Mouse (Mus musculus) retina, postnatal 1 day (tissue): ENCODE measurements around the gene Lsm4.

Source experiments
- DNase-seq: peaks from one replicate; pipeline ENCODE4 v3.0.0-alpha.2; 2012

Gene Lsm4

DNA sequence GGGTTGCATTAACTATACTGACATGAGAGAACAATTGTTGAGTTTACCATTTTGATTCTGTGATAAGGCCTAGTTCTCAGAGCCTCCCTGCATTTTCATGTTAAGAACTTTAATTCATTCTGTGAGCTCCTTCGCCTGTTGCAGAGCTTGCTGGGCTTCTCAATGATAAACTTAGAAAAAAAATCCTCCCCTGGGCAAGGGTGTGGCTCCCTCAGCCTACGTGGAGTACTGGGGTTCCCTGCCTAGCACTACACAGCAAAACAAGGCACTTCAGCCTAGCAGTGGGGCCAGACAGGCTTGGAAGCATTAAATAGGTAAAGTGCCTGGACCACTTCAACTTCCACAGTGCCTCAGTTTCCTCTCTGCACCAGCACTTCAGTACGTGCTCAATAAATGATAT lies 8.4 kb downstream of the Lsm4 start:
- DNase-seq, result no peak

DNA sequence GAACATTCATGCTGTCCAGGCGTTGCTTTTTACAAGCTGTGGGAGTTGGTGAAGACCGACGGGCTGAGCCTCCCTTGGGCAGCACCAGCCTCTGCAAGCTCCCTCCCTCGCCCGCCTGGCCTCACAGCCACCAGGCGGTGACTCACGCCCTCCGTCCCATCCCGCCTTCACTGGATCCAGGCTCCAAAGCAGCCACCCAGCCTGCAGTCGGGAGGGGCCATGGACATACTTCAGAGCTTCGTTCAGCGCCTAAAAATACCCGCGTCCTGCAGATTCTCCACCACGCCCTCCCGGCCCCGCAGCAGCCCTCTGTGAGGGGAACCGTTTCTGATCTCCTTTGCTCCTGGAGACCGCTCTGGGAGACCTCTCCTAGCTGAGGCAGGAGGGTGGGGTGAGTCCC lies 9.1 kb downstream of the Lsm4 start:
- no peak for DNase-seq

DNA sequence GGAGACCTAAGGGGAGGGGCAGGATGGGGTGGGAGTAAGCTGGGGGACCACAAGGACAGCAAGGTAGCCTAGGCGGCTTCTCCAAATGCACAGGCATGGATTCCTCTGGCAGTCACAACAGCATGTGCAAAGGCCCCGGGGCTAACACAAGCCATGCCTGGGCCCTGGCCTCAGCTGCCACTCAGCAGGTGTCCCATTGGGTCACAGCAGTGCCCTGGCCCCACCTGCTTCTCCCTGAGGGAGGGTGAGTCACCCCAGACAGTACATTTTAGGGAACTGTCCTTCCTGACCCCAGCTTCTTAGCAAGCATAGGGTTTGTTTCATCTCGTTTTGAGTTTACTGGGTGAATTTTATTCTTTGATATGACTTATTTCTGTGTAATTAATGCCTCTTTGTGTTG lies 9.6 kb downstream of the Lsm4 start:
- DNase-seq, result no peak

DNA sequence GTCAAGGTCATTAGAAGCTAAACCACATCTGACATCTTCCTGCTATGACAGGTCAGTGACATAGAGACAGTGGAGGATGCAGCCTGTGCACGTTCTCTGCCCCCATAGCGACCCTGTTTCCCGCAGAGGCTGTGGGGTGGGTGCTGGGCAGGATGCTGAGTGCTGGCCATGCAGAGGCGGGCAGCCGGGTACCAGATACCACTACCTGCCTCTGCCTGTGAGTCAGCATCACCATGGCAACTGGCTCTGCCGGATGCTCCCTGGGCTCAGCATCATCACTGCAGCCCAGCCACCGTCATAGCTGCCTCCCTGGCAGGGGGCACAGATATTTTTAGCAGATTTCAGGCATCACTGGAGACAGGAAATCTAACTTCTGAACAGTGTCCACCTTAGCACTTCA lies 11.2 kb downstream of the Lsm4 start:
- DNase-seq, result no peak

DNA sequence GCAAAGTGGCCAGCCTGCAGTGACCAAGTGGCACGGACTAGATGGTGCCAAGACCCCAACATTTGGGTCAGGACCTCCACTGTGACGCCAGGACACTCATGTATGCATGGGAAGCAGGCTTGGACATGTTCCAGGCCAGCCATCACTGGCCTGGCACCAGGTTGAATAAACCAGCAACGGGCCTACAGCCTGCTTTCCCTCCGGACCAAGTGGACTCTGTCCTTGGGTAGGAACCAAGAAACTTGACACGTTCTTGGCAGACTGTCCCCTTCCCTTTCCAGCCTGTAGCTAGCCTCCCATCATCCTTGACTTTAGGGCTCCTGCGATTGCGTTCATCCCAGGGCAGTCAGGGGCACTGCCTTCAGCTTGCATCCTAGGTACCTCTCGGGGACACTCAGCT lies 14.5 kb downstream of the Lsm4 start:
- no peak for DNase-seq

DNA sequence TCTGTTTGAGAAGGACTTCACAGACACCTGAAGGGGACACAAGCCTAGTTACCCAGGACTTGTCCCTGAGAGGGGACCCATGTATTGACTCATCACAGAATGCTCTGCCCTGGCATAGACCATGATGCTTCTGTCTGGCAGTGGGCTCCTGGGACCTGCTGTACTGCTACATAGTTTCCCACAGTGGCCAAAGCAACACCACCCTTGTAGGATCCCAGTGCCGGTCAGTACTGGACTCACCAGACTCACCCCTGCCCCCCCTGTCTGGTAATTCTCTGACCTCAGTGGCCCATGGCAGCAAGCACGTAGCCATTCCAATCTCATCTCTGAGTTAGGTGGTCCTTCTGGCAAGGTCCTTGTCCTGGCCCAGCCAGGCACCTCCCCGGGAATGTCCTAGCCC lies 15.1 kb downstream of the Lsm4 start:
- no peak for DNase-seq

DNA sequence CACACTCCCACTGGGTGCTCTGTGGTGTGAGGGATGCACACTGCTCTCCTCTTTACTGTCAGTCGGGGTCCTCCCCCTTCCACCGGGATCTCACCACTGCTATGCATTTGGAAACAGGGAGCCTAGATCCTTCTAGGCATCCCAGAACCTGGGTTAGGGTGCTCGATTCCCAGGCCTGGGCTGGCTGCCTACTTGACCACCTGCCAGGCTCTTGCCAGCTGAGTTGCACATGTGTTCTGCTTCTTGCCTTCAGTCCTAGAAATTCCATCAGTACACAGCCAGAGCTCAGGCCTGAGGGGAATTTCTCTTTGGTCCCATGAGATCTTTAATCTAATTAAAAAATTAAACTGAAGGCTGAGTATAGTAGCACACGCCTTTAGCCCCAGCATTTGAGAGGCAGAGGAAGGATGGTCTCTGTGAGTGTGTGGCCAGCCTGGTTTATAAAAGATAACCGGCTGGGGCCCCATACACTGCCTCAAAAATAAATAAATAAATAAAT lies 16.9 kb downstream of the Lsm4 start:
- no peak for DNase-seq

DNA sequence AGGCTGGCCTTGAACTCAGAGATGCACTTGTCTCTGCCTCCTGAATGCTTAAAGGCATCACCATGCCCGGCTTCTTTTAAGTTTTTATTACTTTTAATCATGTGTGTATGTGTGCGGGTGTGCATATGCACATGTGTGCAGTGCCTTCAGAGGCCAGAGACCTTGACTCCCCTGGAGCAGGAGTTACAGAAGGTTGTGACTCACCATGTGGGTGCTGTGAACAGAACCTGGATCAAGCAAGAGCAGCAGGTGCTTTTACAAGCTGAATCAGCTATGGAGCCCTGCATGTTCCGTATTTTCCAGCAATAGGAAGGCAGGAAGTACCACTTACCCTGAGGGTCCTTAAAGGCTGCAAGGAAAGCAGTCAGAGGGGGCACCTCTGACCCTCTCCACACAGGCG lies 18.2 kb downstream of the Lsm4 start:
- no peak for DNase-seq

DNA sequence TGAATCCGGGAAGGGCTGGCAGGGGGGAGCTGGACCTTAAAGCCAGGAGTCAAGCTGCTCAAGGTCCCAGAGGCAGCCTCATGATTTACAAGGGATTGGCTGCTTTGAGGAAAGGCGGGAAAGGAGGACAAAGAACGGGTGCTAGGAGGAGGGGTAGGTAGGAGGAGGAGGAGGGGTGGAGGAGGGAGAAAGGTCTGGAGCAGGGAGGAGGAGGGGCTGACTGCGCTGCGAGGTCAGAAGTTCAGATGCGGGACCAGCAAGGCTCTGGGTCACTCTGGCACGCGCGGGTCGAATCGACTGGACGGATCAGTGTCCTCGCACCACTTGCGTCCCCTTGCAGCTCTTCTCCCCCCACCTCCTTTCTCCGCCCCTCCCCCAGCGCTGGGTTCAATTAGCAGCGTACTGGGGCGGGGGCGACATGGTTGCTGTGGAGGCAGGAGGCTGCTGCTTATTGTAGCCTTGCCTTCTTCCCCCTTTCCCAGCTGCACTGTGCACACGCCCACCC lies 18.7 kb downstream of the Lsm4 start:
- DNase-seq, result peak; percentile 89

DNA sequence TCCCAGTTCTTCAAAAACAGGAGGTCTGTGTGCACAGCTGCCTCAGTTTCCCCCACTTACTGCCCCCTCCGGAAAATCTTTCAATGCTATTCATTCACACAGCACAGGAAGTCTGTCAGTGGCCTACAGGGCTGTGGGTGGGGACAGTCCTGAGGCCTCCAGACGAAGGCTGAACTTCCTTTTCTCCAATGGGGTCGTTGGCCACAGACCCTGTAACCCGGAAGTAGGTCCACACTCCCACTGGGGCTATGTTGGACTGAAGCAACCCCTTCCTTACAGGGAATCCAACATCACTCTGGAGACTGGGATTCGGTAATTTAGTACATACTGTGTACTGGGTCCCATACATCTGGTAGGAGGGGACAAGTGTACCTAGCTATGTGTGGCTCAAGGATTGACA lies 20.6 kb downstream of the Lsm4 start:
- DNase-seq, result no peak

DNA sequence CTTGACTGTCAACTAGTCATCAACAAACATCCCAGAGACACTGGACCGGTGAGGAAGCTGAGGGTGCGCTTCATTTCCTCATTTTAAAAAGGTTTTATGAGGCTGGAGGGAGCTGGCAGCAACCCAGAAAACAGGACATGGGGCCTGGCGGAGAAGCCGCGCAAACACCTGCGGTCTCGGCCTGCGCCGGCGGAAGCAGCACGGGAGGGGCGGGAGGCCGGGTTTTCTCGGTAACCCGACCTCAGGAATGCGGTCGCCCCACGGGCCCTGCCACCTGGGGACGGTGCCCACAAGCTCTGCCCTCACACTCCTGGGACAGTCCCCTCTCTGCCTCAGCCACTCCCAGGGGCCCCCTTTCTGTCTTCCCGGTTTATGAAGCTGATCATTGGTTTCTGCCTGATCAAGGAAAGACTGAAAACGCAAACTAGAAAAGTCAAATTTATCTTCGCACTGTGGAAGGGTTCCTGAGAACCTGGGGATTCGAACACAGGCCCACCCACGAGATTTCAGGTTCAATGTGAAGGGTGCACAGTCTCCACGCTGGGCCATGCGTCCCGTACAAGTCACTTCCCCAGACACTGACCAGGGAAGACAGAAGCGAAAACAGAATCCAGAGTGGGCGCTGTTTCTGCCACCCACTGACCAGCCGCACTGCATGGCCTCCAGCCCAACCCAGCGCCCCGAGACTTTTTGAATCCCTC lies 22.4 kb downstream of the Lsm4 start:
- no peak for DNase-seq

DNA sequence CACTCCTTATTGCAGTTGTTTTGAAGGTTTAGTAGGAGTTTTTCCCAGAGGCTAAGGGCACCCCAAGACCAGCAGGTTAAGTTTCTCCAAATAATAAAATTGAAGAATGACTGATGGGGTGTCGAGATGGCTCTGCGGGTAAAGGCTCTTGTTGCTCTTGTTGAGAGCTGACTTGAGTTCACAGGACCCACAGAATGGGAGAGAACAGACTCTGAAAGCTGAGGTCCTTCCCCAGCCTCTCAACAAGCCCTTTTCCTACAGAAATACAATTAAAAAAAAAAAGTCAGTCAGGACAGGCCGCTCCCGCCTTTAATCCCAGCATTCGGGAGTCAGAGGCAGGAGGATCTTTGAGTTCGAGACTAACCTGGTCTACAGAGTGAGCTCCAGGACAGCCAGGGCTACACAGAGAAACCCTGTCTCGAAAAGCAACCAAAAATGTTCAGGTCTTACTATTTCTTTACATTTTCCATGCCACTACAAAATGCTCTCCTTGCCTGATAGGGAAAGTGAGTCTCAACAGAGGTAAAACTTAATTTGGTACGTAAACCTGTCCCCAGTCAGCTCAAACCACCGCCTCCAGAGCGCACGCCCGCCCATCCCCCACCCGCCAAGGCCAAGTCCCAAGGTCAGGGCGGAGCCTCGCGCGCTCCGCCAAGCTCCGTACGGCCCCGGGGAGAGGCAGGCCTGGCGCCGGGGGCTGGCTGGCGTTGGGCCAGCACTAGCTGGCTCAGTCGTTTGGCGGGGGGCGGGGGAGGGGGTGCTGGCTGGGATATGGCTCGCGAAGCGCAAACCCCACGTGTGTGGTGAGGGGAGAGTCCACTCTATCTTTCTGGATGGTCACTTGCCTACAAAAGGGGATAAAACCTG lies 23.2 kb downstream of the Lsm4 start:
- peak; percentile 93 for DNase-seq

DNA sequence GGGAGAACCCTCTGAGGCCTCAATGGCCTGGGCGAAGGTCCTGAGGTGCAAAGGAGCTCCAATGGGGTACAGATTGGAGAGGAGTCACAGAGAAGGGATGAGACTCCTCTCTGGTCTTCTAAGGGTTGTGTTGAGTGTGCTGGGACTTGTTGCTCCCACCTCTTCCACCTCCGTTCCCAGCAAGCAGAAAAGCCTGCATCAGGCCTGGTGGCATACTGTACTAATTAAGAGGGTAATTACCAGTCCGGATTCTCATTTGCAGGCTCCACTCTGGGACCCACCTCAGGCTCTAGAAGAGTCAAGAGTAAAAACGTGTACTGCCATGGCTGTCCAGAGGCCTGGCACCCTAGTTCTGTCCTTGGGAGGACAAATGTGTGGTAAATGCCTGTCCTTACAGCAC lies 23.9 kb downstream of the Lsm4 start:
- DNase-seq, result peak; percentile 39

DNA sequence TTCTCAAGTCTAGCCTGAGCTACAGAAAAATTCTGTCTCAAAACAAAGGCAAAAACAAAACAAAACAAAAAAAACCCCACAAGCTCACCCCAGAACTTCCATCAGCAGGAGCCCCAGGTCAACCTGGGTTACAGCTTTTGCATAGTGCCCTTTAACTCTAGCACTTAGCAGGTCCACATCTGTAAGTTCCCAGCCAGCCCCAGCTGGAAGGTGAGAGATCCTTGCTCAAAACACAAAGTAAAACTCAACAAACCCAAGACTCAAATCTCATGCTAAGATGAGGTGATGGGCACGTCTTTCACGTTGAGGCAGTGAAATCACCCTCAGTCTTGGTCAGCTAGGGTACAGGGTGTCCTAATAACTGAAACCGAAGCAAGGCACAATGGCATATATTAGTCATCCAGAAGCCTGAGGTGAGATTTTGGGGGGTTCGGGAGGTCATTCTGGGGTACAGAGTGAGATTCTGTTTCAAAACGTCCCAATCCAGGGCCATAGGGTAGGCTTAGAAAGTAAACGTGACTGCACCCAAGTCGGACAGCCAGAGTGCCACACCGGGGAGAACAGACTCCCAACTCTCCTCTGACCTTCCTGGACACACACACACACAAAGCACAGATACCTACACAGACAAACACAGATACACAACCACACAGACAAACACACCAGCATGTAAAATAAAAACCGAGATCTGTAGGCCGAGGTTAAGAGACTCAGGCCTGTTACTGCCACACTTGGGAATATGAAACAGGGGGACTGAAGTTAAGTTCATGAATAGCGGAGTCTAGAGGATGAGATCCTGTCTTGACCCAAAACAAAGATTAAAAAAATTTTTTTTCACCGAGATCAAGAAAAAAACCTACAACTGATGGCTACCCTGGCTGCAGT lies 24.6 kb downstream of the Lsm4 start:
- DNase-seq, result no peak

DNA sequence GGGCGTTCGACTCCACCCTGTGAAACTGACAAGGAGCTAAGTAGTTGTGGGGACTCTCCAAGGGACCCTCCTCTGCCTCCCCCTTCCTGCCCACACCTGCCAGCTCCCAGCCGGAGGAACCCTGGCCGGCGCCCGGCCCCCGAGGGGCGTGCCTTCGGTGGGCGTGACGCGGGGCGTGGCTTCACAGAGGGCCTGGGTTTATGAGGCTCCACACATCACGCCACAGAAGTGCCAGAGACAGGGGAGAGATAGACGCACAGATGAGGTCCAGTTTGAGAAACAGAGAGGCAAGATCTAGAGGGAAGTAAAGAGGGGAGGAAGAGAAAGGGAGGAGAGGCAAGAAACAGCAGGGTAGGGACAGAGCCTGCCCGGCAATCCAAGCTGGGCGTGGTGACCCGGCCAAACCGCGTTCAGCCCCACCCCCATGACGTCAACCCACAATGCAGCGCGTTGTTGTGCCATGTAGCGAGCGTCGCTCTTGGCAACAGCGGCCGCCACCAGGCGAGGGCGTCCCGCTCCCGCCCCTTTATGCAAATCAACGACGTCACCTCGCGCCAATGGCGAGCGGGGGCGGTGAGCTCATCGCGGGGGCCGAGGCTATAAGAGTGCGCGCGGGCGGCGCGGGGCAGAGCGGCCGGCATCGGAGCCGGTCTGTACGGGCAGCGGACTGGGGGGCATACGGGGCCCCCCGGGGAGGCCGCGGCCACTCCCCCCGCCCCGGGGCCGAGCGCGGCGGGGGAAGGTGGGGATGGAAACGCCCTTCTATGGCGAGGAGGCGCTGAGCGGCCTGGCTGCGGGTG lies 25.5 kb downstream of the Lsm4 start, which contains the start of gene Jund:
TSS of gene Jund (plus strand) at position 640 of the 800 bp plus-strand sequence.
- peak; percentile 100 for DNase-seq

DNA sequence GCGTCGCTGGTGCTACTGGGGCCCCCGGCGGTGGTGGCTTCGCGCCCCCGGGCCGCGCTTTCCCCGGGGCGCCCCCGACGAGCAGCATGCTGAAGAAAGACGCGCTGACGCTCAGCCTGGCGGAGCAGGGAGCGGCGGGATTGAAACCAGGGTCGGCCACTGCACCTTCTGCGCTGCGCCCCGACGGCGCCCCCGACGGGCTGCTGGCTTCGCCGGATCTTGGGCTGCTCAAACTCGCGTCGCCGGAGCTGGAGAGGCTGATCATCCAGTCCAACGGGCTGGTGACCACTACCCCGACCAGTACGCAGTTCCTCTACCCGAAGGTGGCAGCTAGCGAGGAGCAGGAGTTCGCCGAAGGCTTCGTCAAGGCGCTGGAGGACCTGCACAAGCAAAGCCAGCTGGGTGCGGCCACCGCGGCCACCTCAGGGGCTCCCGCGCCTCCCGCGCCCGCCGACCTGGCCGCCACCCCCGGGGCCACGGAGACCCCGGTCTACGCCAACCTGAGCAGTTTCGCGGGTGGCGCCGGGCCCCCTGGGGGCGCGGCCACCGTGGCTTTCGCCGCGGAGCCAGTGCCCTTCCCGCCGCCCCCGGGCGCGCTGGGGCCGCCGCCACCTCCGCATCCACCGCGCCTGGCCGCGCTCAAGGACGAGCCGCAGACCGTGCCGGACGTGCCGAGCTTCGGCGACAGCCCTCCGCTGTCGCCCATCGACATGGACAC lies 26.2 kb downstream of the Lsm4 start:
- no peak for DNase-seq

DNA sequence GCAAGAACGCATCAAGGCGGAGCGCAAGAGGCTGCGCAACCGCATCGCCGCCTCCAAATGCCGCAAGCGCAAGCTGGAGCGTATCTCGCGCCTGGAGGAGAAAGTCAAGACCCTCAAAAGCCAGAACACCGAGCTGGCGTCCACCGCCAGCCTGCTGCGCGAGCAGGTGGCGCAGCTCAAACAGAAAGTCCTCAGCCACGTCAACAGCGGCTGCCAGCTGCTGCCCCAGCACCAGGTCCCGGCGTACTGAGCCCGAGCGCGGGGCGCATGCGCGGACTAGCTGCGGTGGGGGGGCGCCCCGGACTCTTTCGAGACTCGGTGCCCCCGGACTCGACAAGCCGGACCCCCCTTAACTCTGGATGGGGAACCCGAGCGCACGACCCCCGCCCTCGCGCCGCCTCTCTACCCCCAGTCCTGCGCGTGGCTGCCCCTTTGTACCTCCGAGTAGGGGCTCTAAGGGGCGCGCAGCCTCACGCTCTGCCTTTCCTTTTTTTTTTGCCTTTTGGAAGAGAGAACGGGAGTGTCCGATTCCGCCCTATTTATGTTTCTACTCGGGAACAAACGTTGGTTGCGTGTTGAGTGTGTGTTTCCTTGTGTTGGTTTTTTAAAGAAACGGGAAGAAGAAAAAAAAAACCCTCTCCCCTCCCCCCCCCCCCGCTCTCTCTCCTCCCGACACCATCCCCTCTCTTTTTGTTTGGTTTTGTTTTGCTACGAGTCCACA lies 26.9 kb downstream of the Lsm4 start:
- DNase-seq, result peak; percentile 90

DNA sequence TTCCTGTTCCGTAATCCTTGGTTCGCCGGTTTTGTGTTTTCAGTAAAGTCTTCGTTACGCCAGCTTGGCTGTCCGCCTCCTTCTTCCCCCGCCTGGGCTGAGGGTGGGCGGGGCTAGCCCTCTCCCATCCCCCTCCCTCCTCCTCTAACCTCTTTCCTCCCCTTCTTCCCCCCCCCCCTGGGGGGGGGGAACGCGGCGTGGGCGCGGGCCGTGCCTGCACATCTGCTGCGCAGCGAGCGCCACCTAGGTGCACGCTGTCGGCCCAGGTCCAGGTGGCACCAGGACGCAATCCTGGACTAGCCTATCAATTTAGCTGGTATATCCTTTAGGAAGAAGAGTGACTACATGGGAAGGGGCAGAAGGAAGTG lies 27.5 kb downstream of the Lsm4 start:
- DNase-seq, result peak; percentile 94

DNA sequence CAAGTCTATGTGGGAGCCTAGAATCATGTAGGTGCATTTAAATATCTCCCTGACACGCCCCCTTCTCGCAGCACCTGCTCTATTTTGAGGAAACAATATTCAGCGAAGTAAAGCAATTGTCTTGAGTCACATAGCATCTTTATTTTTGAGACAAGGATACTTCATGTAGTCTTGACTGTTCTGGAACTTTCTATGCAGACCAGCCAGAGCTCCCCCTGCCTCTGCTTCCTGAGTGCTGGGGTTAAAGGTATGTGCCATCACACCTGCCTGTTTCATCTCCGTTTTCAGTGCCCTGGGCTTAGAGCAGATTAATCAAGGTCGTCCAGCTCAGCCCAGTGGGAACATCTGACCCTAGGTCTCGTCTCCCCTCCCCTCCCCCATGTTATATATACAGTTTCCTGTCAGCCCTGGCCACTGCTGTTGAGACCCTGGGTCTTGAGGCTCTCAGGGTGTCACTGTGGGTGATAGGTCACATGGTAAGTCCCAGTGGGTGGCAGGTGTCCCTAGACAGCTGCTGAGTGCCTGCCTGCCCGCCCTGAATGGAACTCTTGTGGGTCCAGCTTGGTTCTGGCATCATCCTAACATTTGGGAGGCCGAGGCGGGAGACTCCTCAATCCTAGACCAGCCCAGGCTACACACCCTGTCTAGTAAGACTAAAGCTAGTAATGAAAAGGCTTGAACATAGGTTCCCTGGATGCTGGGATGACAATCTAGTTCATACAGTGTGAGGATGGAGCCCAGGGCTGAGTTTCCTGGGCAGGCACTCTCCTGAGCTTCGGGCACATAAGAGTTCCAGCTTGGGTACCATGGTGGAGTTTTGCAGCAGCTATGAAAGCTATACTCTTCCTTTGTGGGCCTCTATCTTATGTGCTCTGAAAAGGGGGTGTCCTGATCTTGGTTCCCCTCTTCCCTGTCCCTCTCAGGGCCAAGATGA lies 28.3 kb downstream of the Lsm4 start:
- DNase-seq, result peak; percentile 53
